Mouse (Mus musculus) fibroblast of lung, adult 2 months (primary cell): Measurements from ENCODE around the gene Ankef1.

Experiments used
- DNase-seq: peaks from one replicate; pipeline ENCODE4 v3.0.0-alpha.2; 2011; ENCODE audit warnings: low read depth

Gene Ankef1

DNA sequence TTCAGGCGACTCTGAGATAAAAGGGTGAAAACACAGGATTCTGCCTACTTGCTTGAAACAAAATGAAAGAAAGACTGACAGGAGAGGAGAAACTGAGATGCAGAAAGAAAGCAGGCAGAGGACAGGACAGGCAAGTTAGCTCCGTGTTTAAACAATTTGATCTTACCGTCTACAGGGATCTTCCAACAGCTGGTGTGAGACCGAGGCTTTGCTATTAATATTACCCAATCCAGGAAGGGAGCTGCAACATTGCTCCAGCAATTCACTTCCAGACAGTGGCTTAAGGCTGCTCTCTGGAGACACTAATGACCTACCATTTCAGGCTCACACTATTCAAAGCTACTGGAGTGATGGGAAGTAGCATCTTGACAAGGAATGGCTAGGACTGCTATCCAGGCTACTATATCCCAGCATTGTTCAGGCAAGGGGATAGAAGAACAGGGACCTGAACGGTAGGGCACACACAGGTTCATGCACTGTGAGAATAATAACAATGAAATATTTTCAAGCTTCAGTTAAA is 99.0 kb downstream of the Ankef1 start:
- no peak for DNase-seq

DNA sequence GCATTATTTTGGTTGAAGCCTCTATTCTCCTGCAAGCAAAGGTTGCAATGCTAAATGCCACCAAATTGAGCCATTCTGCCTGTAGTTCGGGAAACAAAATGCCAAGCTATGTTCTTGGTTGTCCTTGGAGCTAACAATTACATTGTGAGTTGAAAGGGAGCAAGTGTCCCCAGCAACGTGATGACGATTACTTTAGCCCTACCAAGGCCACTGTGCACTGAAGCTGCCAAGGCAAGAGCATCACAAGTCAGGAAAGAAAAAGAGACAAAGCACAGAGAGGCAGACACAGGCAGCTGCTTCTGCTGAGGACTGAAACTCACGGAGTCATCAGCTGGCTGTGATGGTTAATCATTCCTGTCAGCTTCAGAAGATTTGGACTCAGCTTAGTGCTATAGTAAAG is 99.5 kb downstream of the Ankef1 start:
- no peak for DNase-seq
